Mouse (Mus musculus): ENCODE measurements around the gene Aars2.

Aars2 gene

GRCm38 (mm10) chr17:45556514-45557245 is 50.0 kb downstream of the Aars2 start:
- CTCF ChIA-PET = interaction anchor here (0.5 to 1.5 kb wide), 3 partner anchors 9 to 1296 kb away, joined by 3 to 4 read pairs (median 4); no protein-coding TSS in a partner anchor

GRCm38 (mm10) chr17:45557246-45557824 is 50.7 kb downstream of the Aars2 start:
- CTCF ChIA-PET = interaction anchor here (0.6 to 1.5 kb wide), 5 partner anchors 9 to 1234 kb away, joined by 3 to 6 read pairs (median 4); no protein-coding TSS in a partner anchor

GRCm38 (mm10) chr17:45557998-45558862 is 51.6 kb downstream of the Aars2 start:
- CTCF ChIA-PET = interaction anchor here (0.6 to 1.5 kb wide), 5 partner anchors 8 to 1234 kb away, joined by 3 to 8 read pairs (median 6); partner anchors contain the start of gene Hsp90ab1

GRCm38 (mm10) chr17:45559732-45560525 is 53.3 kb downstream of the Aars2 start:
- CTCF ChIA-PET = interaction anchor here (0.6 kb wide), 1 partner anchor 869 kb away, joined by 3 read pairs; the partner anchor contains the start of gene Crip3

- CTCF ChIA-PET = interaction anchor here (0.7 kb wide), 1 partner anchor 783 kb away, joined by 4 read pairs; no protein-coding TSS in a partner anchor
Observed at GRCm38 (mm10) chr17:45563216-45563615, 56.6 kb downstream of the Aars2 start.

GRCm38 (mm10) chr17:45563655-45564530 is 57.3 kb downstream of the Aars2 start, which contains the start of gene Slc35b2:
Slc35b2 (plus strand) TSS chr17:45563874.
- CTCF ChIA-PET = interaction anchor here (0.7 to 1.1 kb wide), 2 partner anchors 9 to 784 kb away, joined by 4 read pairs; partner anchors contain the start of gene Hsp90ab1

- CTCF ChIA-PET = interaction anchor here (1.1 to 1.7 kb wide), 2 partner anchors 8 to 9 kb away, joined by 4 read pairs; partner anchors contain the start of genes Hsp90ab1 and Nfkbie
Observed at GRCm38 (mm10) chr17:45564531-45565084, 58.0 kb downstream of the Aars2 start.

GRCm38 (mm10) chr17:45565103-45565502 is 58.5 kb downstream of the Aars2 start:
- CTCF ChIA-PET = interaction anchor here (1.7 kb wide), 1 partner anchor 9 kb away, joined by 4 read pairs; the partner anchor contains the start of gene Nfkbie

GRCm38 (mm10) chr17:45566031-45566359 is 59.4 kb downstream of the Aars2 start:
- CTCF ChIA-PET = interaction anchor here (0.6 to 1.7 kb wide), 3 partner anchors 8 to 88 kb away, joined by 3 to 6 read pairs (median 4); partner anchors contain the start of gene Nfkbie

- CTCF ChIA-PET = interaction anchor here (0.6 to 1.7 kb wide), 3 partner anchors 9 to 89 kb away, joined by 3 to 6 read pairs (median 4); partner anchors contain the start of gene Nfkbie
Observed at GRCm38 (mm10) chr17:45566360-45567161, 59.9 kb downstream of the Aars2 start.

GRCm38 (mm10) chr17:45567162-45567601 is 60.5 kb downstream of the Aars2 start:
- CTCF ChIA-PET = no interaction called here

GRCm38 (mm10) chr17:45568990-45569389 is 62.3 kb downstream of the Aars2 start:
- CTCF ChIA-PET = no interaction called here

- CTCF ChIA-PET = interaction anchor here (1.0 kb wide), 1 partner anchor 52 kb away, joined by 3 read pairs; no protein-coding TSS in a partner anchor
Observed at GRCm38 (mm10) chr17:45569999-45570398, 63.4 kb downstream of the Aars2 start.

All from spleen, embryonic (tissue).